Mouse (Mus musculus): ENCODE measurements at regions not wholly inside any gene's neighbourhood (a gene's known extent, or its start where the extent isn't known, plus 50 kb on each side); places are given as distances from the start of the nearest gene placed in this dataset.

DNA sequence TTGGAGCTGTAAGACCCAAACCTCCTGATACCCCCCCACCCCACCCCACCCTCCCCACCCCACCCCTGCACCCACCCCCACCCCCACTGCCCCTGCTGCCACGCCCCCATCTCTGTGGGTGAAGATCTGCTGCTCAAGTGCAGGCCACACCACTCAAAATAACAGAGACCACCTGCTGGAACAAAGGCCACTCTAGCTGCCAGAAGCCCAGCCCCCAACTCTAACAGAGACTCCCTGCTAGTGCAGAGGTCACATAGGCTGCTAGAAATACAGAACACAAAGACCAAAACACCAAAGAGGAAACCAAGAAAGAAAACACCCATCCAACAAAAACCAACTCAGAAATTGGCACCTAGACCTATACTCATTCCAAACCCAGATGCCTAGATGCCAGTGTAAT lies 58.9 kb downstream of the Olfr267 start:
- no peak for DNase-seq

GRCm38 (mm10) chr4:58726424-58726823 lies 61.1 kb downstream of the Olfr267 start:
- DNase-seq, result no peak

DNA sequence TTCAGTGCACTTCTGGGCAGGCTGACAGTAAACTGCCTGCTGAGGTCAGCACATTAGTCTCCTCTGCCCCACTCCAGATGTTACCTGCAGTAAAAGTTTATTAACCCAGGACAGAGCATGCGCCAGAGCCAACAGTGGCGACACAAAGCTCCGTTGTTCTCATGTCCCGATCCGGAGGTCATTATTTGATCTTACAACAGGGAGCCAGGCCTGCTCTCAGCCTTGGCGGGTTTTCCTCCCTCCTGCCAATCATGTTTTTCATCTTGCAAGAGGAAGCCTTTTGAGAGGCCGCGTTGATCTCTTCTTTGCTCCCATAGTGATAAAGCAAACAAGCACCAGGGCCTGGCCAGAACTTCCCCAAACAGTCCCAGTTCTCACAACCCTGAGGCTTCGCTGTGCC lies 64.7 kb downstream of the Olfr267 start:
- DNase-seq, result no peak

DNA sequence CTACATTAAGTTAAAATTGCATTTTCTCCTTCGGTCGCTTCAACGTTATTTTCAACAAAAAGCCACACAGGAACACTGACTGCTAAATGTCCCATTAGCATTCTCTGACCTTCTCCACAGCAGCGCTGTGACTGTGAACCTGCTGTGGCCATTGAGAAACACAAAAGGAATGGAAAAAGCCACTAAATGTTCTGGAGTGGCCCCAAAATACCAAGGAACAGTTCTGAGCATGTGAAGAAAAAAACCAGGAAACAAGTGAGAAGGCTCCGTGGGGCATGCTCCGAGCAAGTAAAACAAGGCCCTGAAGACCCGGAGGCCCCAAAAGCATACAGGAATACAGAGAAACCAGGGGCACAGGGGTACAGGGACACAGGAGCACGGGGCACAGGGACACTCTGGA lies 66.8 kb downstream of the Olfr267 start:
- DNase-seq, result no peak

- DNase-seq, result no peak
Measured at GRCm38 (mm10) chr4:58716426-58716825, 71.1 kb downstream of the Olfr267 start.

DNA sequence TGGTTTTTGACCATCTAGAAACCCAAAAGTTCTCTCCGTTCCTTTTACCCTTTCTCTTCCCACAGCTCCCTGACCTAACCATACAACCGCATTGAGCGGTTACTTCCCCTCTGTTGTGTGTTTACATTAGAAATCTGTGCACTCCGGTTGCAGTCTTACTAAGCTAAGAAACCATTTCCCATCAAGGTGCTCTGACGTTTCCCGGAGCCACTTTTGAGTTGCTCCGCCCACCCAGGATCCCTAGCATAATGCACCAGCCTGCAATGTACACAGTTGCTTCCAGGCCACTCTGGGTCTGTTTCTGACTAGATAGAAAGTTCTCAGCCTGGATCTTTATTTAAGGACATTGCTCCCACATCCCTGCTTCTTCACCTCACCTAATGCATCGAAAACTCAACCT lies 71.7 kb downstream of the Olfr267 start:
- DNase-seq, result no peak

DNA sequence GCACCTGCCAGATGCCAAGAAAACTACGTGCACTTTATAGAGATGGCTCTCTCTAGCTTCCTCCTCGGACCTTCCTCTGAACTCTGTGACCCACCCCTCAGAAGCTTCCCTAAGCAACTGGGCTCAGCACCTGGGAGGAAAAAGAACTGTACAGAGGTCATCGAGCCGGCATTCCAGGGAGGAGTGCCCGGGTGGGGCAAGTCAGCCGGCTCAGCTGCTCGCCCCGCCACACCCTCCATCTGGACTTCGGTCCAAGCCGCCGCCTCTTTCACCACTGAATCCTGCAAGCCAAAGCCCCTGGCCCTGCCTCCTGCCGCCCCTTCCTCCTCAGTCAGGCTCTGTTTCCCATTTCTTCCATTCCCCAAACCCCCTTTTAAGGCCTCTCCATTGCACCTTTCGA lies 73.3 kb downstream of the Olfr267 start:
- DNase-seq, result peak; percentile 27

GRCm38 (mm10) chr4:58712875-58713274 lies 74.6 kb downstream of the Olfr267 start:
- DNase-seq, result no peak

DNA sequence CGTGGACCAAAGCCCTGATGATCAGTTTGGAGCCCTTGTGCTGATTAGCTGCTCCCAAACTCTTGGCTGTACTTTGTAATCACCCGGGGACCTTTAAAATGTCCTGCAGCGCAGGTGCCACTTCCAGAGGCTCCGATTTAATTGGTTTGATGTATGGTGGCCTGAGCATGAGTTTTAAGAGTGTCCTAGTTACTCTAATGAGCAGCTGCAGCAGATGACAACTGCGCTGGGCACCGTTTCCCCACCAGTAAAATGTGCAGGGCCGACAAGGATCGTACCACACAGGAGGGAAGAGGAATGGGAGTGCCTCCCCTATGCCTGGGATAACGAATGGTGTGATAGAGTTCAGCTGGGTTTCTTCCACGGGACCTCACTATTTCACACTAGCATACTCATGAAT lies 75.3 kb downstream of the Olfr267 start:
- DNase-seq, result no peak

DNA sequence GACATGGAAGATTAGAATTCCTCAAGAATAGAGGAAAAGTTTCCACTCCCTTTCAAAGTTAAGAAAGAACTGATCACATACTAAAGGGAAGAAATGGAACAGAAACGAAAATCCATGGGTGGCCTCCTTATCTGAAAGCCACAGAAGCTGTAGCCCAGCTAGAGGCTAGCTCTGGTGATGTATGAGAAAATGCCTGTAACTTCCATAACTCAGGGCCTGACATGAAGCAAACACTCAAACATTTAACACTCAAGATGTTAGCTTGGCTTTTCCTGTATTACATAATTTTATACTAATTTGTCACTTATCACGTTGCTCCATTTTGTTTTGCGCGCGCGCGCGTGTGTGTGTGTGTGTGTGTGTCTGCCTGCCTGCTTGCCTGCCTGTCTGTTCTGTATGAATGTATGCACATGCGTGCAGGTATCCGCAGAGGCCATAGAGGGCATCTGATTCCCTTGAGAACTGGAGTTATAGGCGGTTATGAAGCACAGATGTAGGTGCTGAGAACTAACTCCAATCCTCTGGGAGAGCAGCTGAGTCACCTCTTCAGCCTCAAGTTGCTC lies 88.2 kb downstream of the Olfr267 start:
- DNase-seq, result no peak

- DNase-seq, result no peak
Measured at GRCm38 (mm10) chr4:58698828-58699227, 88.7 kb downstream of the Olfr267 start.

GRCm38 (mm10) chr4:58696684-58697083 lies 90.8 kb downstream of the Olfr267 start:
- no peak for DNase-seq

GRCm38 (mm10) chr4:58695281-58695680 lies 92.2 kb downstream of the Olfr267 start:
- DNase-seq, result no peak

DNA sequence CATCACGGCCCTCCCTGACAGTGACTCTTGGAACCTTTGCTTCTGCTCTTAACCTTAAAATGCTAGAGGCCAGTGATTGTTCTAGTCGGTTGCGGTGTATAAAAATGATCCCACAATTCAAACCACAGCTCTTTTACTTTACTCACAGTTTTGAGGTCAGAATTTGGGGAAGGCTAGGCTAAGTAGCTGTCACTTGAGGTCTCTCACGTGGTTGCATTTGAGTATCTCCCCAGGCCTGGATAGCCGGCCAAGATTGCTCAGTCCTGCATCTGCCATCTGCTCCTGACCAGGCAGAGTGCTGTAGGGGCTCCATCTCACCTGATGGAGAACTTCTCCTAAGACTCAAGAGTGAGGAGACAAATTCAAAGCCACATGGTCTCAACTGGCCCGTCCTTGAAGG lies 94.5 kb downstream of the Olfr267 start:
- no peak for DNase-seq

DNA sequence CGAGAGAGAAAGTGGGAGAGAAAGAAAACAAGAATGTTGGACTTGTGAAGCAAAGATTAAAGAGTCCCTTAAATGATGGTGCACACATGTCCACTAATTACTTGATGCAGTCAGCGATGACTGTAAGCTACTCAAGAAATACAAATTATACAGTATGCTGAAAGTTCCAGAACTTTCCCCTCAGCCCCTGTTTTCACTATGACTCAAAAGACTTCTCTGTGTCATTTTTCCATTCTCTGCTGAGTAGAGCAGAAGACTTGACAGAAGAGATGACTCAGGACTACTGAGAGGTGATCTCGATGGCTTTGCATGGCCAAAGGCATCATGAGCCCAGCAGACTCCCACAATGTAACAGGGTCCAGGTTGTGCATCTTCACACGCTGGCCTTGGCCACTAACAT lies 105.6 kb downstream of the Olfr267 start:
- DNase-seq, result no peak

DNA sequence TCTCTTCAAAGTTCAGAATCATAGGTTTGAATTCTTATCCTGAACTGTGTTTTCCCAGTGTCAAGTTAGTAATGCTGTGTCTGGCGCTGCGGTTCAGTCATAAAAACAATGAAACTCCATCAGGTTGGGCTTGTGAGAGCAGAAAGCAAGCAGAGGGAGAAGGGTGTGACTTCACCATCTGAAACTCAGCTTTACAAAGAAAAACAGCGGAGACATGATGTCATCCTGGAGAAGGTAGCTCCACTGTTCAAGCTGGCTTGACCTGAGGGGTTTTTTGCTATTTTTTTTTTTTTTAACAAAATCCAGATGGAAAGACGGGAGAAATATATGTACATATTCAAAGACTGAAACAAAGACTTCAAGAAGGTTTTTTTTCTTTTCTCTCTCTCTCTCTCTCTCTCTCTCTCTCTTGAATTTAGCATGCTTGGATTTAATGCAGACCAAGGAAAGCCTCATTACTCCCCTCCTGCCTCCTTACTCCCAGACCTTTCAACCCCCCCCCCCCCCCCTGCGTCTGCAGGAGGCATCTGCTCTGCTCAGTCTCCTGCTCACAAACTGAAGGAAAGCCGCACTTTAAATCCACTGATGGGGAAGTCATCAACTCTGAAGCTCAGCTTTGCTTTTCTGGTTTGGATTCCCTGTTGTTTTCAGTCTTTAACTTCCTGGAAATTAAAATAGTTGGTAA lies 109.7 kb downstream of the Olfr267 start:
- no peak for DNase-seq

- DNase-seq, result no peak
Measured at GRCm38 (mm10) chr4:58671406-58672035, 116.0 kb downstream of the Olfr267 start.

- no peak for DNase-seq
Measured at GRCm38 (mm10) chr4:58670906-58671250, 116.6 kb downstream of the Olfr267 start.

DNA sequence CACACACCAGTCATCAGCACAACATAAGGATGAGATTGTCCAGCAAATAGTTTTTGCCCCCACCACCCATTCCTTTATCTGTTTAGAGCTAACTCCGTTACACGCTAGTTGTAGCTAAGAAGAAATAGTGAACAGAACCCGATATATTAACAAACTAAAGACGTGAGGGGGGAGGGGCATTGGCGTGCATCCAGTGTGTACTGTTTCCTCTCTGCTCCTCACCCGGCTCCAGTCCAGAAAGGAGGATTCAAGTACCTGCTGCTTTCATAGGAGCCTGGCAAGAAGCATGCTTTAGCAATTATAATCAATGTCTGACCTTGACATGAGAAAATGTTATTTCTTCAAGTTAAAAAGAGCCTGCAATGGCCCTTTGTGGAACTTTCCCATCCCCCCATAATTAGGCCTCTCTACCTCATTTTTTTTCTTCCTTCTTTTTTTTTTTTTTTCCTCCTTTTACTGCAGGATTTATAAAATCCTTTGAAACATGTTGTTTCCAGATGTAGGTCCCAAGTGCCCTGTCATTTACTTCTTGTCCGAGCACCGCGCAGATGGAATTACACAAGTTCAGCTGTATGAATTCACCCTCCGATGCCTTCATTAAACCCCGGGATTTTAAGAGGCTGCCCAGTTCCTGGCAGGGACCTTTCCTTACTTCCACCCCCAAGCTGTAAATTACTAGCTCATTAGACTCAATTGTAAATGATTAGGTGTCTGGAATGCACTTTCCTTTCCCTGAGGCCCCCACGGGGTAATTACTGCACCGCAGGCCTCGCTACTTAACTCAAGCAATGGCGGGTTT lies 116.6 kb upstream of the Lpar1 start:
- peak; percentile 30 for DNase-seq

- no peak for DNase-seq
Measured at GRCm38 (mm10) chr4:58668368-58669153, 114.9 kb upstream of the Lpar1 start.

GRCm38 (mm10) chr4:58663628-58664205 lies 110.0 kb upstream of the Lpar1 start:
- DNase-seq, result no peak

DNA sequence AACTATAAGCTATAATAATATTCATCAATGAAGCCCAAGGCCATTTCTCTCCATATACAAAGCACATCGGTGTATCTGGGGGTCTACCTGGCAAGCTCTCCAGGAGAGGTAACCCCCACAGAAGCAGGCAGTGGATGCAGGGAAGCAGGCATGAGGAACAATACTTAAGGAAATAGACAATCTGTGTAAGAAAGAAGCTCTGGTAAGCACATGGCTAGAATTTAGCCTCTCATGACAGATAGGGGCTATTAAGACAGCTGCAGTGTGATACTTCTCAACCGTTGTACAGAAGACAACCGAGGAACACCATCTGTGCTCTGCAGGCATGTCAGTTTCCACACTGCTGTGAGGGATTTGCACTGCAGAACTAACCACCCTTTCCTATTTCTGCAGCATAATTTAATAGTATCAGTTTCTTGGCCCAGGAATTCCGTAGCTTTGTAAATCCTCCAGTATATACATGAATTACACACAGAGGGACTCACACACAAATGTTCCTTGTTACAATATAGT lies 108.1 kb upstream of the Lpar1 start:
- DNase-seq, result no peak
